In the genomic region with DNA sequence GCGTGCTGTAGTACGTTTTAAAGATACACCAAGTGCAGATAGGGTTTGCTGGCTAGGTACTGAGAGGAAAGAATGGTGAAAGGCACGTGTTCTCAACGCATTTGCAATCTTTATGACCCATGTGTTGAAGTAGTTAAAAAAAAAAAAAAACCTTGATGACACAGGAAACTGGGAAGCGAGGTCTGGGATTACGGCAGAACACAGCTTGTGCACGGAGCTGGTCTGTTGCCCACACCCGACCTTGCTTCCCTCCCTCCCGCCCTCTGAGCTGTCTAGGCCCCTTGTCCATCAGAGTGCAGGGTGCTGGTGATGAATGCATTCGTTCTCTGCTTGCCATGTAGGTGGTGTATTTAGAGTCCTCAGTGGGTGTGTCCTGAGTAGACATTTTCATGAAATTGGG, we compare ENCODE assay signal across 12 mouse cellular contexts. TPM values are rescaled to one million over a fixed set of nuclear protein-coding genes. Genes with fewer than 3 reads are reported as not detected.
DNase-seq lines count a peak whose midpoint lies in the region; ATAC-seq lines count a peak whose summit lies in the region.
"Had no signal": no experiment of that assay in that cellular context is flagged by ENCODE, and none has a peak within 500 bp of the region (broad histone marks: within the 10 kb centered on the region; RNA-seq: fewer than 3 reads in every experiment).

No protein-coding gene starts in this region.

- peak overlapping the region; percentile 27; the same call in 1 of the 2 replicates for H3K4me2 ChIP-seq in heart, embryonic 15.5 days
- H3K4me2 ChIP-seq in lung, embryonic 16.5 days (ENCODE audit: low read depth, low read length): no peak overlapping the region
- H3K4me2 ChIP-seq: liver, embryonic 13.5 days; midbrain, embryonic 12.5 days; stomach, embryonic 15.5 days had no signal

- H3K4me3 ChIP-seq in heart, embryonic 15.5 days: no peak overlapping the region
- H3K4me3 ChIP-seq in lung, embryonic 16.5 days (ENCODE audit: low read length): no peak overlapping the region
- H3K4me3 ChIP-seq: liver, embryonic 13.5 days; midbrain, embryonic 12.5 days; stomach, embryonic 15.5 days had no signal

- H3K9me3 ChIP-seq in heart, embryonic 15.5 days (replicated peaks): no peaks in the 10 kb centered on the region
- H3K9me3 ChIP-seq in lung, embryonic 16.5 days (ENCODE audit: control insufficient read depth, low read length): no peaks in the 10 kb centered on the region
- H3K9me3 ChIP-seq: liver, embryonic 13.5 days; midbrain, embryonic 12.5 days; stomach, embryonic 15.5 days had no signal

- no peaks in the 10 kb centered on the region for H3K27me3 ChIP-seq in heart, embryonic 15.5 days
- H3K27me3 ChIP-seq in lung, embryonic 16.5 days (ENCODE audit: control insufficient read depth, insufficient read depth, low read depth, low read length): no peaks in the 10 kb centered on the region
- H3K27me3 ChIP-seq: stomach, embryonic 15.5 days had no signal

- ATAC-seq in heart, embryonic 15.5 days (replicated peaks; ENCODE audit: insufficient number of reproducible peaks, insufficient read depth, low FRiP score, low read depth): no peak
- no peak for ATAC-seq in lung, embryonic 16.5 days (ENCODE audit: low read depth)
- ATAC-seq in megakaryocyte, adult 5-6 weeks (ENCODE audit: poor library complexity, severe bottlenecking): no peak
- ATAC-seq: forebrain, embryonic 14.5 days had no signal

- DNase-seq in adrenal gland, postnatal 10 days: peak; percentile 41
- no peak for DNase-seq in adrenal gland, postnatal 25 days
- no peak for DNase-seq in heart, postnatal 4 days
- no peak for DNase-seq in lung, postnatal 36 days
- no peak for DNase-seq in spleen, postnatal 14 days (ENCODE audit: low spot score in 2 of 2)

- WGBS in heart, embryonic 15.5 days: 16% methylated on average over 10 of the region's 10 CpGs
- WGBS in lung, embryonic 16.5 days: 22% methylated on average over 10 of the region's 10 CpGs

- no peak overlapping the region for H3K9ac ChIP-seq in heart, embryonic 15.5 days
- H3K9ac ChIP-seq in lung, embryonic 16.5 days (ENCODE audit: low read length): peak overlapping the region; percentile 32; the same call in 1 of the 2 replicates
- H3K9ac ChIP-seq: liver, embryonic 13.5 days; midbrain, embryonic 12.5 days; stomach, embryonic 15.5 days had no signal

- peak overlapping the region; percentile 12; the same call in 1 of the 2 replicates for H3K27ac ChIP-seq in heart, embryonic 15.5 days
- no peak overlapping the region for H3K27ac ChIP-seq in lung, embryonic 16.5 days (ENCODE audit: low read length)
- H3K27ac ChIP-seq: liver, embryonic 13.5 days; midbrain, embryonic 12.5 days; stomach, embryonic 15.5 days had no signal

- no peaks in the 10 kb centered on the region for H3K36me3 ChIP-seq in heart, embryonic 15.5 days
- H3K36me3 ChIP-seq in lung, embryonic 16.5 days (ENCODE audit: control insufficient read depth, insufficient read depth, low read length): peaks cover 4% of the 10 kb centered on the region
- H3K36me3 ChIP-seq: midbrain, embryonic 12.5 days; stomach, embryonic 15.5 days had no signal

- H3K4me1 ChIP-seq in heart, embryonic 15.5 days (replicated peaks): peaks cover 28% of the 10 kb centered on the region
- H3K4me1 ChIP-seq in lung, embryonic 16.5 days (replicated peaks; ENCODE audit: control insufficient read depth, insufficient read depth, low read length): peaks cover 16% of the 10 kb centered on the region

RNA-seq across cellular contexts. Expression of gene Phlda1, which starts 2.4 kb away (rescaled TPM):
- total RNA-seq in adrenal gland, postnatal 10 days (2021): 10 to 100 TPM; 36.3 to 40.2 TPM
- total RNA-seq in adrenal gland, postnatal 25 days (2021): 66.2 and 75.2 TPM in 2 replicates
- 28.7 and 29.5 TPM in 2 replicates for polyA plus RNA-seq in heart, embryonic 15.5 days (2015; fragmentation: Nextera tagmentation; extraction: Ambion mirVana)
- 10 to 100 TPM; 33.7 to 35.1 TPM for total RNA-seq in heart, postnatal 4 days (2021)
- 116 and 137 TPM in 2 replicates for polyA plus RNA-seq in lung, embryonic 16.5 days (2015; fragmentation: Nextera tagmentation; extraction: Ambion mirVana)
- total RNA-seq in megakaryocyte, adult 5-6 weeks (2015): 8.6 and 9.1 TPM in 2 replicates
- total RNA-seq in megakaryocyte, adult 5-6 weeks (2017): 0.84 and 1.2 TPM in 2 replicates

RNA-seq across cellular contexts. Expression of gene Nap1l1, which starts 30.7 kb away (rescaled TPM):
- total RNA-seq in adrenal gland, postnatal 10 days (2021): 100 to 1,000 TPM; 130 to 141 TPM
- 150 and 162 TPM in 2 replicates for total RNA-seq in adrenal gland, postnatal 25 days (2021)
- 110 TPM in 2 replicates for polyA plus RNA-seq in heart, embryonic 15.5 days (2015; fragmentation: Nextera tagmentation; extraction: Ambion mirVana)
- 100 to 1,000 TPM; 119 to 120 TPM for total RNA-seq in heart, postnatal 4 days (2021)
- polyA plus RNA-seq in lung, embryonic 16.5 days (2015; fragmentation: Nextera tagmentation; extraction: Ambion mirVana): 220 and 239 TPM in 2 replicates
- 369 and 375 TPM in 2 replicates for total RNA-seq in megakaryocyte, adult 5-6 weeks (2015)
- total RNA-seq in megakaryocyte, adult 5-6 weeks (2017): 346 and 431 TPM in 2 replicates
